Mouse (Mus musculus) kidney, adult 2 months (tissue): ENCODE results near the gene Atp1a3. TPM values are rescaled to one million over a fixed set of nuclear protein-coding genes. Genes with fewer than 3 reads are reported as not detected.

ENCODE experiments used
- DNase-seq: peaks from one replicate; pipeline ENCODE4 v3.0.0; 2021
- H3K27ac ChIP-seq: fragments of 200-500 bp; 2 replicates; pipeline ENCODE4 v1.5.1; 2012; ENCODE audit warnings: low read depth, low read length, control low read depth, inconsistent platforms; ENCODE audit not compliant: insufficient read depth
- H3K27me3 ChIP-seq: fragments of 200-500 bp; replicated peaks from 2 replicates; pipeline ENCODE4 v1.6.1; 2012; ENCODE audit warnings: mild to moderate bottlenecking, moderate library complexity, low read length, inconsistent platforms; ENCODE audit not compliant: control insufficient read depth, insufficient read depth
- H3K36me3 ChIP-seq: fragments of 200-500 bp; 2 replicates; pipeline ENCODE4 v1.6.1; 2012; ENCODE audit warnings: mild to moderate bottlenecking, moderate library complexity, low read length, inconsistent platforms; ENCODE audit not compliant: control insufficient read depth, insufficient read depth
- H3K4me1 ChIP-seq: fragments of 200-500 bp; 2 replicates; pipeline ENCODE4 v1.6.1; 2011; ENCODE audit warnings: low read length; ENCODE audit not compliant: control insufficient read depth, insufficient read depth
- H3K4me3 ChIP-seq: fragments of 200-500 bp; 2 replicates; pipeline ENCODE4 v1.5.1; 2011; ENCODE audit warnings: mild to moderate bottlenecking, low read depth, low read length, control low read depth; ENCODE audit not compliant: insufficient read depth
- CTCF ChIP-seq: fragments of 200-500 bp; conservative IDR thresholded peaks from 2 replicates; pipeline ENCODE4 v1.5.1; 2011; ENCODE audit warnings: low read depth, mild to moderate bottlenecking, control low read depth, low read length, moderate library complexity, mixed read lengths; ENCODE audit not compliant: insufficient read depth, insufficient read length
- POLR2A ChIP-seq: fragments of 200-500 bp; IDR thresholded peaks from one replicate; pipeline ENCODE4 v1.6.1; 2011; ENCODE audit warnings: low read depth, low read length, control low read depth
- WGBS: fragments of 180-500 bp; shearing (Covaris S2); methylation state at CpG from one replicate; pipeline ENCODE4 v1.1.7; 2018; 5-methylcytosine and 5-hydroxymethylcytosine counted together
- polyA plus RNA-seq: library from polyadenylated mRNA; depleted of rRNA; stranded (reverse); fragments of >200 nt; gene quantifications from 2 replicates; pipeline ENCODE4 v1.2.3, GENCODE M21; 2012

Atp1a3 gene
- polyA plus RNA-seq, 1 experiment = 1.8 TPM

DNA sequence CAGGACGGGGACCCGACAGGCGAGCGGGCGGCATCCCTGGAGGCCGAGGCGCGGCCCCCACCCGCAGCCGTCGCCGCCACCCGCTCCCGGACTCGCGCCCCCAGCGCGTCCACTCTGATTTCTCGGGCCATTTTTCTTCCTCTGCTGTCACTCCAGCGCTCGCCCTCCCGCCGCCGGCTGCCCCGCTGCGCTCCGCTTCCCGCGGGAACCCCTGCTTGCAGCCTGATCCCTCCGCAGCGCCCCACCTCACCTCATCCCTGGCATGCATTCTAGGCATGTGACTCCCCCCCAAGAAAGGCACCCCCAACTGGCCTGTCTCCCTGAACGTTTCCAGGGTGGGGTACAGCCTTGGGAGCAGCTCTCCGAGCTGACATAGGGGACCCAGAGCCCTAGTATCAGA, 50.5 kb downstream of the Atp1a3 start:
- TF ChIP-seq POLR2A (no peak), CTCF (no peak)
- Histone ChIP-seq H3K4me3 (no peak overlapping the region), H3K27ac (no peak overlapping the region), H3K36me3 (no peaks in the 10 kb centered on the region), H3K4me1 (no peaks in the 10 kb centered on the region), H3K27me3 (no peaks in the 10 kb centered on the region; the same call in 1 of the 2 replicates)
- no peak for DNase-seq
- 8% methylated on average over 32 of the region's 33 CpGs for WGBS

DNA sequence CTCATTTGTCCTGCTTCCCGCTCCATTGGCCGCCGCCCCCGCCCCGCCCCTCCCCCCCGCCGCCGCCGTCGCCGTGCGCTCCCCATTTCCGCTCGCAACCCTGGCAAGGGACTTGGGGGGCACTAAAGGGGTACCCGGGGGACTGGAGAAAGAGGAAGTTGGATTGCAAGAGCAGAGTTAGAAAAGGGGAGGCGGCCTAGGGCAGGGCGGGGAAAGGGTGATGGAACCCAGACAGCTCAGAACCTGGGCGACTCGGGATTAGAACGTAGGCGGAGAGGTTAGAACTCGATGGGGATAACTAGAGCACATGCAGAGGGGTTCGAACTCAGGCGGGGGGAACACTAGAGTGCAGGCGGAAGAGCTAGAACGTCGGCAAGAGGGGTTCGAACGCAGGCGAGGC, 51.3 kb downstream of the Atp1a3 start:
- H3K27me3 ChIP-seq = no peaks in the 10 kb centered on the region; the same call in 1 of the 2 replicates

DNA sequence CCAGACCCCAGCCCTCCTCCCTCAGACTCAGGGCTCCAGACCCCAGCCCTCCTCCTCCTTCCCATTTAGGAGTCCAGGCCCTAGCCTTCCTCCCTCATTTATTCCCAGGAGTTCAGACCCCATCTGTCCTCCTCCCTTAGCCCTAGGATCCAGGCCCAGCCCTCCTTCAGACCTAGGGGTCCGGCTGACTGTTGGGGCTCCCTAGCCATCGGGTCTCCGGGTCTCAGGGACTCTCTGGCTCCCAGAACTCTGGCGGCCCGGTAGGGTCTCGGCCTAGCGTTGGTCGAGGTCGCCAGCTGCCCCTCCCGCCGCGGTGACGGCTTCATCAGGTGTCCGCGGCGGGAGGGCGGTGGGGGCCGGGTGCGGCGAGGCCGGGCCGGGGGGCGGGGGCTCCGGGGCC, 51.8 kb downstream of the Atp1a3 start:
- WGBS = 7% methylated on average over 23 of the region's 24 CpGs
- no peaks in the 10 kb centered on the region for H3K36me3 ChIP-seq
- no peak overlapping the region for H3K27ac ChIP-seq
- H3K4me1 ChIP-seq = no peaks in the 10 kb centered on the region
- peak overlapping the region; percentile 13; the same call in 1 of the 2 replicates for H3K4me3 ChIP-seq
- no peak for DNase-seq
- TF ChIP-seq CTCF (no peak), POLR2A (no peak)
- H3K27me3 ChIP-seq = no peaks in the 10 kb centered on the region; the same call in 1 of the 2 replicates

More for the DNA sequence above, 51.3 kb downstream of the Atp1a3 start:
- Histone ChIP-seq H3K4me3 (peak overlapping the region; percentile 46), H3K27ac (no peak overlapping the region), H3K36me3 (no peaks in the 10 kb centered on the region), H3K4me1 (no peaks in the 10 kb centered on the region)
- WGBS = 3% methylated on average over 30 of the region's 30 CpGs
- peak; percentile 8 for DNase-seq
- no peak for TF ChIP-seq CTCF

DNA sequence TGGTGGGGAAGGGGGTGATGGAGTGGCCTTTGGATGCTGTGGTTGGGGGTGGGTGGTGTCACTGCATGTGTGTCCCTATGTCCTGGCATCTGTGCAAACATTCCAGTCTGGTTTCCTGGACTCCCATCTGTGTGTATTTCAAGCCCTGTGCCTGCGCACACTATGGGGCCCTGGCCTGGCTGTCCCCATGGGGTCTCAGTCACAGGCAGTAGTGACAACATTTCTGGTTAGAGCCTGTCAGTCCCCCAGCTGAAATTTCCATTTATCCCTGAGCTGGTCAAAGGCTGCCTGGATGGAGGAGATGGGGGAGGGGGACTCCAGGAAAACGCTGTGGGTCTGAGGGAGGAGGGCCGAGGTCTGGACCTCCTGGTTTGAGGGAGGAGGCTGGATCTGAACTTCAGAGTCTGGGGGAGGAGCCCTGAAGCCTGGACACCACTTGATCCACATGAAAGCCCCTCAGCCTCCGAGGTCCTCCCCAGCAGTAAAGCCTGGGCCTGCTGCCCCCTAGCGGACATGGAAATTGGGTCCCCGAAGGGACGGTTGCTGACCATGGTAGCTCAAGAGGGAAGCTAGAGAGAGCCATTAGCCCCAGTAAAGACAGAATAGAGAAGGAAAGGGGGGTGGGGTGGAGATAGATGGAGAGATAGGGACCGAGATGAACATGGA, 55.7 kb downstream of the Atp1a3 start:
- Histone ChIP-seq H3K27me3 (no peaks in the 10 kb centered on the region; the same call in none of the 2 replicates), H3K4me1 (no peaks in the 10 kb centered on the region), H3K36me3 (no peaks in the 10 kb centered on the region), H3K4me3 (no peak overlapping the region), H3K27ac (no peak overlapping the region)
- peak; percentile 62 for DNase-seq
- WGBS = 3% methylated on average over 8 of the region's 8 CpGs
- no peak for TF ChIP-seq POLR2A
- TF ChIP-seq CTCF = peak; percentile 77

DNA sequence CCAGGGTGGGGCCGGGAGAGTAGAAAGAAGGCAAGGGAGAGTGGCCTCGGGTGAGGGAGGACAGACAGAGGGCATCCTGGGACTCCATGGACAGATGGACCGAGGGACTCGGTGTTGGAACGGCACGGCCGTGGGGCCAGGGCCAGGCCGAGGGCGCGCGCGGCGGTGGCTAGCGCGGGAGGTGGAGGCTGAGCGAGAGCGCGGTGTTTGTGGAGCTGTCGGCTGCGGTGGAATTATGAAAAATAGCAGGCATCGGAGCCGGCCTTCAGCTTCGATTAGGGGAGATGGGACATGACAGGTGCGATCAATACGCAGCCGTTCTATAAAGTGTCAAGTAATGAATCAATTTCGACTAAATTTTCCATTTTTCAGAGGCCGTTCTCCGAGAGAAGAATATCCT, 57.0 kb downstream of the Atp1a3 start:
- H3K4me1 ChIP-seq = no peaks in the 10 kb centered on the region
- WGBS = 3% methylated on average over 29 of the region's 29 CpGs
- H3K4me3 ChIP-seq = no peak overlapping the region
- H3K27ac ChIP-seq = no peak overlapping the region
- TF ChIP-seq CTCF (no peak), POLR2A (no peak)
- peaks cover 3% of the 10 kb centered on the region for H3K27me3 ChIP-seq
- no peaks in the 10 kb centered on the region for H3K36me3 ChIP-seq
- no peak for DNase-seq

DNA sequence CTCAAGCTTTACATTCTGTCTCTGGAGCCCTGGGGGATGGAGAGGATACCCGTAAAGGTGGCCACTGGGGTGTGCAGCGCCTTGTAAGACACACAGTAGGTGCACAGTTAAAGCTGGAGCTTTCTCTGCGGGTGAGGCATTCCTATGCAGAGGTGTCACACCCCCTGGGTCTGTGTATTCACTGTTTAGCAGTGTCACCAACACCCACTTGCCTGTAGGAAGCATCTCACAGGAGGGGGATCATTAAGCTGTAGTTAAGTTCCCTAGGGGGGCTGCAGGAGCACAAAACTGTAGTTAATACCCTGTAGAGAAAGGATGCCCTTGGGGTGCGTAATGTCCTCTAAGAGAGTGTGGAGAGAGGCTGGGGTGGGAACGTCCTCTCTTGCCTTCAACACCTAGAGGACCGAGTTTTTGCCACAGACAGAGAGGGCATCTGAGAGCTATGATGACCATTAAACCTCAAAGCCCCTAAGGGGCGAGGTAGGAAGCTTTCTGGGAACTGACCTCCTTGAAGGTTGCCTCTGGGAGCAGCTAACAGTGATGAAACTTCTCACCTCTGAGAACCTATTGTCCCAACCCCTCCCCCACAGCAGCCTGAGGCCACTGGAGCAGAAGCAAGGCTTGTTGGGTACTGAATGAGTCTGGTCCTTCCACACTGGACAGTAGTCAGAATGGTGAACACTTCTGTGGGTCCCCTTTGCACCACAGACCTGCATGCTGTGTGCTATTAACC, 58.3 kb downstream of the Atp1a3 start:
- no peaks in the 10 kb centered on the region for H3K36me3 ChIP-seq
- TF ChIP-seq CTCF (no peak), POLR2A (no peak)
- H3K27ac ChIP-seq = no peak overlapping the region
- no peak overlapping the region for H3K4me3 ChIP-seq
- 5% methylated on average over 7 of the region's 7 CpGs for WGBS
- DNase-seq = no peak
- peaks cover 4% of the 10 kb centered on the region for H3K27me3 ChIP-seq
- no peaks in the 10 kb centered on the region for H3K4me1 ChIP-seq

DNA sequence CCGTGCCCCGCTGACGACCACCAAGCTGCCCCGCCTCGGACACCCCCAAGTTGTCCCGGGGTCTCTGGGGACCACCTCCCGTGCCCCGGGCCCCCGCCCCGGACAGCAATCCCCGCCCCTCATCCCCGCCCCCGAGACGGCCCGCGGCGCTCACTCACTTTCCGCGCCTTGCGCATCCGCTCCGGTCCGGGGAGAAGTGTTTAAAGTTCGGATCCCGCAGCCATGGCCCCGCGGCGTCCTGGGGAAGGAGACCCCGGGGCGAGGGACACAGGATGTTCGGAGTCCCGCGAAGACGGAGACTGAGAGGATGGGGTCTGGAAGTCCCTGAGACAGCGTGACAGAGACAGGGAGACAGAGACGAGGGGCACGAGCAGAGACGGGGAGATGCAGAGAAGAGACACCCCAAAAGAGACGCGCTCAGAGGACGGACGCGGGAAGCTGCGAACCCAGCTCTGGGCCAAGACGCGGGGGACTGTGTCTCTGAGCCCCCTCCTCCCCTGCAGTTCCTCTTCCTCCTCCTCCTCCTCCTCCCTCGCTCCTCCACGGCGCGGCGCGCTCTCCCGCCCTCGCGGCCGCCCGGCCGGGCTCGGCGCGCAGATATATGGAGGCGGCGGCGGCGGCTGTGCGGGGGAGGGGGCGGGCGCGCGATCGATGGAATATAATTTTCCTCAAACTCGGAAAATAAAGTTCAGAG, 61.4 kb downstream of the Atp1a3 start, which contains the start of gene Gm4881:
TSS of gene Gm4881 (minus strand) at position 238 of the 694 bp plus-strand sequence.
- Histone ChIP-seq H3K4me1 (no peaks in the 10 kb centered on the region), H3K27me3 (peaks cover 4% of the 10 kb centered on the region), H3K36me3 (no peaks in the 10 kb centered on the region), H3K27ac (no peak within 1 kb of the TSS), H3K4me3 (no peak within 1 kb of the TSS)
- no peak for TF ChIP-seq POLR2A
- no peak for TF ChIP-seq CTCF
- DNase-seq = no peak
- WGBS = 2% methylated on average over 71 of the region's 72 CpGs
